Comparison of ENCODE assay signal across 32 mouse cellular contexts in the genomic region with DNA sequence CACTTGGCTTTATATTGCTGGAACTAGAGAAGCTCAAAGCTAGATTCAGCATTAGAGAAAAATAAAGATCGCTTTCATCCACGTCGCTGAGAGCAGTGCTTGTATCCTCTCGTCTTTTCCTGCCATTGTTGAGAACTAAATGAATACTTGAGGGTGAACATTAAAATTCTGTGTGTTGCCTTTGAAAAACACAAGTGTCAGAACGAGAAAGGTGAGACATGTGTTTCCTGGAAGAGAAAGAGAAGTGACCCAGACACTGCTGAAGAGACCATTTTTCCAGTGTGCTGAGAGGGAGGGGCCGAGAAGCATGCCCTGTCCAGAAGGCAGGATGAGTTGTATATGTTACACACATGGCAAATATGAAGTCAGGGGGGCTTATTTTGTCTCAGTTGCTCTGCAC.
"Had no signal": no experiment of that assay in that cellular context is flagged by ENCODE, and none has a peak within 500 bp of the region (broad histone marks: within the 10 kb centered on the region; RNA-seq: fewer than 3 reads in every experiment).

No protein-coding gene starts in this region.

- H3K4me3 ChIP-seq: limb, embryonic 10.5 days; limb, embryonic 12.5 days; limb, embryonic 13.5 days; limb, embryonic 15.5 days; liver, embryonic 12.5 days; liver, embryonic 13.5 days; liver, embryonic 15.5 days; lung, embryonic 15.5 days; megakaryocyte, embryonic 14.5 days; midbrain, embryonic 10.5 days; midbrain, embryonic 12.5 days; midbrain, embryonic 13.5 days; midbrain, embryonic 15.5 days; myocyte; neural tube, embryonic 12.5 days had no signal

- H3K9me3 ChIP-seq: limb, embryonic 10.5 days; limb, embryonic 12.5 days; limb, embryonic 13.5 days; limb, embryonic 15.5 days; liver, embryonic 12.5 days; liver, embryonic 13.5 days; liver, embryonic 15.5 days; lung, embryonic 15.5 days; megakaryocyte, embryonic 14.5 days; midbrain, embryonic 10.5 days; midbrain, embryonic 12.5 days; midbrain, embryonic 13.5 days; midbrain, embryonic 15.5 days; neural tube, embryonic 12.5 days had no signal

- H3K27ac ChIP-seq: limb, embryonic 10.5 days; limb, embryonic 12.5 days; limb, embryonic 13.5 days; limb, embryonic 15.5 days; liver, embryonic 12.5 days; liver, embryonic 13.5 days; liver, embryonic 14.5 days; liver, embryonic 15.5 days; lung, embryonic 15.5 days; macrophage; midbrain, embryonic 10.5 days; midbrain, embryonic 12.5 days; midbrain, embryonic 13.5 days; midbrain, embryonic 15.5 days; neural tube, embryonic 12.5 days had no signal

- H3K36me3 ChIP-seq: limb, embryonic 10.5 days; limb, embryonic 12.5 days; limb, embryonic 13.5 days; limb, embryonic 15.5 days; liver, embryonic 12.5 days; liver, embryonic 13.5 days; liver, embryonic 15.5 days; lung, embryonic 15.5 days; midbrain, embryonic 10.5 days; midbrain, embryonic 12.5 days; midbrain, embryonic 13.5 days; midbrain, embryonic 15.5 days; neural tube, embryonic 12.5 days had no signal

- H3K4me1 ChIP-seq: lung, embryonic 15.5 days; megakaryocyte, embryonic 14.5 days had no signal

- H3K9ac ChIP-seq: limb, embryonic 12.5 days; limb, embryonic 13.5 days; limb, embryonic 15.5 days; liver, embryonic 12.5 days; liver, embryonic 13.5 days; liver, embryonic 14.5 days; liver, embryonic 15.5 days; liver, postnatal 0 days; lung, embryonic 14.5 days; lung, embryonic 15.5 days; midbrain, embryonic 12.5 days; midbrain, embryonic 13.5 days; midbrain, embryonic 15.5 days; neural tube, embryonic 12.5 days had no signal

- ATAC-seq: liver, embryonic 12.5 days; liver, postnatal 0 days; lung, postnatal 0 days; midbrain, embryonic 13.5 days; midbrain, embryonic 15.5 days; midbrain, embryonic 16.5 days had no signal

- H3K27me3 ChIP-seq: limb, embryonic 12.5 days; limb, embryonic 15.5 days; liver, embryonic 12.5 days; liver, embryonic 13.5 days; liver, embryonic 15.5 days; lung, embryonic 15.5 days; midbrain, embryonic 12.5 days; midbrain, embryonic 13.5 days; midbrain, embryonic 15.5 days; neural tube, embryonic 12.5 days had no signal

- H3K4me2 ChIP-seq: limb, embryonic 12.5 days; limb, embryonic 13.5 days; limb, embryonic 15.5 days; liver, embryonic 11.5 days; liver, embryonic 12.5 days; liver, embryonic 13.5 days; liver, embryonic 15.5 days; lung, embryonic 14.5 days; lung, embryonic 15.5 days; midbrain, embryonic 11.5 days; midbrain, embryonic 12.5 days; midbrain, embryonic 13.5 days; midbrain, embryonic 15.5 days; neural tube, embryonic 12.5 days had no signal

- DNase-seq: left cerebral cortex, postnatal 4 days; liver; liver, embryonic 13.5 days; liver, postnatal 0 days; lung, adult 18-20 months; lung, adult 2 months; lung, embryonic 14.5 days; lung, postnatal 10 days; lung, postnatal 14 days; lung, postnatal 36 days; lung, postnatal 4 days; midbrain, embryonic 14.5 days had no signal
